Mouse (Mus musculus) ES-Bruce4 (cell line): Measurements from ENCODE around the gene Ppm1m.

Experiments
- CTCF ChIP-seq: IDR thresholded peaks from one replicate; pipeline ENCODE4 v1.8.1; 2011; ENCODE audit warnings: low read depth, low read length
- POLR2A ChIP-seq: IDR thresholded peaks from one replicate; pipeline ENCODE4 v1.8.1; 2011; ENCODE audit warnings: low read length; ENCODE audit not compliant: insufficient read depth

- TF ChIP-seq POLR2A (no peak), CTCF (no peak)
Measured at GRCm38 (mm10) chr9:106158037-106158491, 41.5 kb downstream of the Ppm1m start, which contains the start of gene Glyctk.
